Mouse (Mus musculus) embryonic facial prominence, embryonic 10.5 days (tissue): ENCODE results near the gene Adck1. TPM values are rescaled to one million over a fixed set of nuclear protein-coding genes. Genes with fewer than 3 reads are reported as not detected.
"Not testable (repeated sequence)": the region's sequence is repeated elsewhere in the genome, so short reads cannot be mapped to it uniquely, and the experiment has no call there.

Source experiments
- DNase-seq: peaks from one replicate; pipeline ENCODE4 v3.0.0-alpha.2; 2017; ENCODE audit warnings: low spot score
- H3K27ac ChIP-seq: fragments of 300-500 bp; sonication (generic); replicated peaks from 2 replicates; pipeline ENCODE4 v1.5.1; 2016; ENCODE audit warnings: mild to moderate bottlenecking
- H3K27me3 ChIP-seq: fragments of 300-500 bp; sonication (generic); replicated peaks from 2 replicates; pipeline ENCODE4 v1.6.1; 2016; ENCODE audit warnings: low read depth, mild to moderate bottlenecking; ENCODE audit not compliant: poor library complexity, severe bottlenecking
- H3K36me3 ChIP-seq: fragments of 300-500 bp; sonication (generic); replicated peaks from 2 replicates; pipeline ENCODE4 v1.6.1; 2016; ENCODE audit warnings: mild to moderate bottlenecking, moderate library complexity
- H3K4me1 ChIP-seq: fragments of 300-500 bp; sonication (generic); 2 replicates; pipeline ENCODE4 v1.6.1; 2016
- H3K4me3 ChIP-seq: fragments of 300-500 bp; sonication (generic); 2 replicates; pipeline ENCODE4 v1.5.1; 2016; ENCODE audit warnings: mild to moderate bottlenecking, moderate library complexity
- H3K9me3 ChIP-seq: fragments of 300-500 bp; sonication (generic); 2 replicates; pipeline ENCODE4 v1.6.1; 2016; ENCODE audit warnings: mild to moderate bottlenecking
- WGBS: fragments of 180-500 bp; shearing (Covaris S2); methylation state at CpG from one replicate; pipeline ENCODE4 v1.1.7; 2016; 5-methylcytosine and 5-hydroxymethylcytosine counted together
- polyA plus RNA-seq: library from polyadenylated mRNA; unstranded; fragments of >200 nt; fragmentation: Nextera tagmentation; extraction: Ambion mirVana; gene quantifications from 2 replicates; pipeline ENCODE4 v1.2.1, GENCODE M21; 2016

The Adck1 gene
- 21.8 and 23.7 TPM in 2 replicates for polyA plus RNA-seq

DNA sequence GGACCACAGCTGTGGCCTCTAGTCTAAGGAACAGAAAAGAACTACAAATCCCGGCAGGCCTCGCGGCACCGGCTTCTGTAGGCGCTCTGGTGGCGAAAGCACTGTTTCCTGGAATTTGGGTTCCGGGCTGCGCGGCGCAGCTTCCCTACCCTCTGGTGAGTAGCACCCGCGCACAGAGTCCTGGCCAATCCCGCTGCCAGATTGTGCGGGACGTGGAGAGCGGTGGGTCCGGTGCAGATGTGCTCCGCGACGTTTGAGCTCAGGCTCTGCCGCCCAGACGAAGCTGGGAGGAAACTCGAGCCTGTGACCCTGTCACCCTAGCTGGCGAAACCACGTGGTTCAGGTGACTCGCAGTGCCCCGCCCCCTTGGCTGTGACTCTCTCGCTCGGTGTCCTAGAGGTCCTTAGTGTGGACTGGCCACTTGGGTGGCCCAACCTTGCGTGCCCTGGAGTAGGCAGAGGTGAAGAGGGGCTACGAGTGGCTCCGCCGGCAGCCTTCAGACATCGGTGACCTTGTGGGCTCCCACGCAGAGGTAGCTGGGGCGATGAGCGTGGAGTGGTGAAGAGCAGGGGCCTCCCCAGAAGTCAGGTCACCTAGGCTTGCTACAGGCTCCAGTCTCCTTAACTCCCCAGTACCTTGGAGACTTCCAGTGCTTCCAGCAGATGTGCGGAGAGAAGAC is at the start of gene Adck1:
Gene Adck1, plus strand, starts transcription at position 114 of the 679 bp plus-strand sequence.
- H3K27ac ChIP-seq: peak within 1 kb of the TSS; percentile 88
- peak within 1 kb of the TSS; percentile 81 for H3K4me3 ChIP-seq
- DNase-seq: peak; percentile 91
- H3K9me3 ChIP-seq: no peaks in the 10 kb centered on the region
- under 1% methylated on average over 38 of the region's 38 CpGs for WGBS
- no peaks in the 10 kb centered on the region for H3K36me3 ChIP-seq
- no peaks in the 10 kb centered on the region for H3K27me3 ChIP-seq
- H3K4me1 ChIP-seq: peaks cover 6% of the 10 kb centered on the region; the same call in 1 of the 2 replicates

DNA sequence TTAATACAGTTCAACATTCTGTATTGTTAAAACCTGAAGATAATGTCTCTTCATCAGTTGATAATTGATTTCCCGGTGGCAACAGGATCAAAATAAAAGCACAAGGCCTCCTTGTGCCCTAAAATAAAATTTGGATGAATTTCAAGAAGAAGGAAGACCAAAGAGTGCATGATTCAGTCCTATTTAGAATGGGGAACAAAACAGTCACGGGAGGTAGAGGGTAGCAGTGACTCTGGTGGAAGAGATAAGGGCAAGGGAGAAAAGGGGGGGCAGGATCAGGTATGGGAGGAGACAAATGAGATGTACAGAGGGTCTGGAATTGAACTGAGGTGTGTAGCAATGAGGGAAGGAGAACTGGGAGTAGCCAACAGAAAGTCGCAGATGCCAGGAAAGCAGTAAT is 45.8 kb upstream of the Adck1 start:
- H3K27me3 ChIP-seq: no peaks in the 10 kb centered on the region
- H3K27ac ChIP-seq: no peak overlapping the region
- no peak overlapping the region for H3K4me3 ChIP-seq
- 0 out of 2 replicates have a peak, but pooled peaks cover 2% of the 10 kb centered on the region for H3K9me3 ChIP-seq
- no peaks in the 10 kb centered on the region for H3K36me3 ChIP-seq
- WGBS: 84% methylated on average over 3 of the region's 3 CpGs
- no peak for DNase-seq
- H3K4me1 ChIP-seq: no peaks in the 10 kb centered on the region

DNA sequence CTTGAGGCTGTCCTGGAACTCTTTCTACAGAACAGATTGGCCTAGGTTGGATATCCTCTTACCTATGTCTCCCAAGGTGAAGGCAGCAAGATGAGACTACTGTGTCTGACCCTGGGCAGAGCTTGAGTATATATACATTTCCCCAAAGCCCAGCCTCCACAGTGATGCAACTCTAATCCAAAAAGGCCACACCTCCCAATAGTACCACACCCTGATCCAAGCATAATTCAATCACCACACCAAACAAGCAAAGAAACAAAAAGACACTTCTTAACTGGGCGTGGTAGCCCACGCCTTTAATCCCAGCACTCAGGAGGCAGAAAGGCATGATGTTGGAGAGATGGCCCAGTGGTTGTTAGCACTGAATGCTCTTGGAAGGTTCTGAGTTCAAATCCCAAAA is 36.4 kb upstream of the Adck1 start, which contains the start of gene Gm5039:
Gene Gm5039, minus strand, starts transcription at position 101 of the 400 bp plus-strand sequence.
- H3K27ac ChIP-seq, H3K4me1 ChIP-seq, H3K4me3 ChIP-seq, H3K27me3 ChIP-seq, H3K9me3 ChIP-seq, DNase-seq, H3K36me3 ChIP-seq: not testable (repeated sequence)
- 92% methylated on average over 2 of the region's 2 CpGs for WGBS

DNA sequence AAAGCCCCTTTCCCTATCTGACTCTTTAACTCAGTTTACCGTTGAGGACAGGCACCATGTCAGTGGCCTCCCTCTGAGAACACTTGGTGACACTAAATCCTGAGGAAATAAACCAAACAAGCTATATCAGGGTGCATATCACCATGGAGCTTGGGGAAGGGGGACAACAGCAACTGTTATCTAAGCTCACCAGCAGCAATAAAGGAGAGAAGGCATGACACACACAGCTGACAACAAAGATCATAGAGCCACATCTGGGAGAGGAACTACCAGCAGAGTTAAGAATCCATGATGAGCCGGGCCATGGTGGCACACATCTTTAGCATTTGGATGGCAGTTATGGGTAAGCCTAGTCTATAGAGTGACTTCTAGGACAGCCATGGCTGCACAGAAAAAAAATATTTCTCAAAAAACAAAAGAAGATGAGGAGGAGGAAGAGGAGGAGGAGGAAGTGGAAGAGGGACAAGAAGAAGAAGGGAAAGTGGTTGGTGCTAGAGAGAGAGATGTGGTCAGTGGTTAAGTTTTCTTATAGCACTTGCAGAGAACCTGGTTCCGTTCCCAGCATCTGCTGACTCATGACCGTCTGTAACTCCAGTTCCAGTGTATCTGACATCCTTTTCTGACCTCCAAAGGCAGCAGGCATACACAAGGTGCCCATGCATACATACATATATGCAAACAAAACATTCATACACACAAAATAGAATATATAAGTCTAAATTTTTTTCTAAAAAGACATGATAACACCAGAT is 23.5 kb upstream of the Adck1 start:
- H3K27me3 ChIP-seq: not testable (repeated sequence)

DNA sequence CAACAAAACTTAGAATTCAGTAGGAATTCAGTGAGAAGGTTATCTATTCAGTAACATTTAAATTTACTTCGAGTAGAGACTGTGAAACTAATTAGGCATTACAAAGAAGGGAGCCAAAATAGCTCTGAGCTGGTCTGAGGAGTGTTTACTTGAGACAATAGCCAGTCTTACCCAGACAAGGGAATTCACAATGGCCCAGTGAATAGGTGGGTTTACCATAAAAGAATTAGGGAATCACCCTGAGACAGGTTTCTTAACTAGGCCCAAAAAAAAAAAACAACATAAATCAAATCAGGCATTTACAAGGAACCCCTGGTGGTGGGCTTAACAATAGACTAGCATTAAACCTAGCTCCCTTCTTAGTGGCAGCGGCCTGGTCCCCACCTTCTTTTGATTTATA is 19.1 kb upstream of the Adck1 start:
- not testable (repeated sequence) for DNase-seq, H3K4me1 ChIP-seq, H3K27ac ChIP-seq, H3K4me3 ChIP-seq, H3K36me3 ChIP-seq, H3K9me3 ChIP-seq, H3K27me3 ChIP-seq
- 45% methylated on average over 2 of the region's 2 CpGs for WGBS

More for the DNA sequence above, 23.5 kb upstream of the Adck1 start:
- not testable (repeated sequence) for H3K4me1 ChIP-seq, H3K27ac ChIP-seq, H3K36me3 ChIP-seq, H3K4me3 ChIP-seq, H3K9me3 ChIP-seq, DNase-seq
- WGBS: 76% methylated on average over 4 of the region's 4 CpGs

DNA sequence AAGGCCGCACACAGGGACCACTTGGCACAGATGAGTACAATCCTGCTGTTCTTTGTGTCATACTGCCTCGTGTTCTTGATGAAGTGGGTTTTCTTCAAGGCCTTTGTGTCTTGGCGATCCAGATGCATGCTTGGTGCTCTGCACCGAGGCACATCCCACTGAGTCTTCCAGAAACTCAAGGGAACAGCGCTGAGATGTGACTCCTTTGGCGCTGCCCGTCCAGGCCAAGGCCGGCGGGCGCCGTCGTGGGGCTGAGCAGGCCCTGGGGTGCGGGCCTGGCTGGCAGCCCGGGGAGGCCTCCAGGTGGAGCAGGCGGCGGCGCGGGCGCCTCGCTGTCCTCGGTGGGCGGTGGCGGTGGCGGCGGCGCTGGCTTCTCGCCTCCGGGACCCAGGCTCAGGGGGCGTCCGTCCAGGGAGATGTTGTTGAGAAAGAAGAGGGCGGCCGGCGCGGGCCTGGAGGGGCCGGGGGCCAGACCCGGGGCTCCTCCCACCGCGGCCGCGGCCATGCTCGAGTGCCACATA is 6.1 kb upstream of the Adck1 start:
- Histone ChIP-seq H3K27me3 (0 out of 2 replicates have a peak, but pooled peaks cover 9% of the 10 kb centered on the region), H3K36me3 (no peaks in the 10 kb centered on the region), H3K27ac (peak overlapping the region; percentile 76), H3K4me3 (peak overlapping the region; percentile 55), H3K9me3 (no peaks in the 10 kb centered on the region), H3K4me1 (peaks cover 5% of the 10 kb centered on the region)
- WGBS: 17% methylated on average over 41 of the region's 41 CpGs
- peak; percentile 49 for DNase-seq

DNA sequence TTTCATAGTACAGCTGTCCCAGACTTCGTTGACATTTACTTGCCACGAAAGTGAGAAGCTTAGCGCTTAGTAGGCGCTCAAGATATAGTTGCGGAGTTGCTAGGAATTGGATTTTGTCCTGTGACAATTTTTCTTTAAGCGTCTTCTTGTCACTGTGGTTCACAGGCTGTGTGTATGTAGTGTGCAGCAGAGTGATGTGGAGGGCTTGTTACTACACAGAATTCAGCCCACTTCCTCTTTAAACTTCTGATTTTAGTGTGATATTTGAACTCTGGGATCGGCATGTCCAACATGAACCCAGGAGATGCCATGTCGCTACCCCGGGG is 729 bp downstream of the Adck1 start:
- Histone ChIP-seq H3K9me3 (no peaks in the 10 kb centered on the region), H3K36me3 (no peaks in the 10 kb centered on the region), H3K4me3 (peak overlapping the region; percentile 81), H3K4me1 (peaks cover 6% of the 10 kb centered on the region; the same call in 1 of the 2 replicates), H3K27me3 (no peaks in the 10 kb centered on the region), H3K27ac (peak overlapping the region; percentile 88)
- no peak for DNase-seq
- 54% methylated on average over 9 of the region's 9 CpGs for WGBS

DNA sequence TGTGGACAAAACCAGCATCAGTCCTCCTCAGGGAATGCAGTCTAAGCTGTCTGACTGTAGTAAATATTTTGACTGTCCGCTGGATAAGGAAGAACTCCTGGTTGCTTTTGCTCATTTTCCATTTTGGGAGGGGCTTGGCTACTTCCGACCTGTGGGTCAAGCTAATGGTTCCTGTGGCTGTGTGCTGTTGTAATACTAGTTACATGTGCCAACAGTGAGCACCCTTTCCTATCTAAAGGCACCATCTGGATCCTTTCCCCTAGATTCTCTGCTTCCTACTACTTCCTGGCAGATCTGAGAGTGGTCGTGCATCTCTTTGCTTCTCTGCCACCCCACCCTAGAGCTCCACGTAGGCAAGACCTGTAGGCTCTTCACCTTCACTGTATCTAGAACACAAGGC is 7.3 kb downstream of the Adck1 start:
- Histone ChIP-seq H3K4me3 (no peak overlapping the region), H3K4me1 (no peaks in the 10 kb centered on the region), H3K27me3 (no peaks in the 10 kb centered on the region), H3K9me3 (no peaks in the 10 kb centered on the region), H3K36me3 (no peaks in the 10 kb centered on the region; the same call in 1 of the 2 replicates), H3K27ac (no peak overlapping the region)
- WGBS: 83% methylated on average over 4 of the region's 4 CpGs
- DNase-seq: no peak

DNA sequence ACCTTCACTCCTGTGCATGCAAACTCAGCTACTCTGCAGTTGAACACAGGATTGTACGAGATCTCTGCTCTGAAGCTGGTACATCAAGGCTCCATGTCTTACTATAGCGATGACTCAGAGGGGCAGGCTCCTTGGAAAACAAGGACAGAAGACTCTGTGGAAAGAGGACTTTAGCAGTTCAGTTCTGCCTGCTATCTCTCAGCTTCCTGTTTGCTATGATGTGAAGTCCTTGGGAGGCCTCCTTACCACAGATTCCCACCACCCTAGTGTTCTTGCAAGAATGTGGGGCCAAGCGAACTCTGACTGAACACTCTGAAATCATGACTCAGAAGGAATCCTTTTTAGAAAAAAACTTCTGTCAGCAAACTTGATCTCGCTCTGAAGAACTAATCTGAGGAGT is 8.3 kb downstream of the Adck1 start:
- H3K27ac ChIP-seq: no peak overlapping the region
- WGBS: 88% methylated on average over 4 of the region's 4 CpGs
- H3K9me3 ChIP-seq: no peaks in the 10 kb centered on the region
- no peaks in the 10 kb centered on the region for H3K4me1 ChIP-seq
- H3K27me3 ChIP-seq: no peaks in the 10 kb centered on the region
- H3K4me3 ChIP-seq: no peak overlapping the region
- no peaks in the 10 kb centered on the region; the same call in 1 of the 2 replicates for H3K36me3 ChIP-seq
- DNase-seq: no peak

DNA sequence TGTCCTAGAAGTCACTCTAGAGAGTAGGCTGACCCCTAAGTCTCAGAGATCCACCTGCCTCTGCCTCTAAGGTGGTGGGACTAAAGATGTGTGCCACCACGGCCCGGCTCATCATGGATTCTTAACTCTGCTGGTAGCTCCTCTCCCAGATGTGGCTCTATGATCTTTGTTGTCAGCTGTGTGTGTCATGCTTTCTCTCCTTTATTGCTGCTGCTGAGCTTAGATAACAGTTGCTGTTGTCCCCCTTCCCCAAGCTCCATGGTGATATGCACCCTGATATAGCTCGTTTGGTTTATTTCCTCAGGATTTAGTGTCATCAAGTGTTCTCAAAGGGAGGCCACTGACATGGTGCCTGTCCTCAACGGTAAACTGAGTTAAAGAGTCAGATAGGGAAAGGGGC is 9.3 kb downstream of the Adck1 start:
- DNase-seq, H3K4me3 ChIP-seq, H3K4me1 ChIP-seq, H3K36me3 ChIP-seq, H3K9me3 ChIP-seq, H3K27me3 ChIP-seq, H3K27ac ChIP-seq: not testable (repeated sequence)
- 87% methylated on average over 4 of the region's 4 CpGs for WGBS

DNA sequence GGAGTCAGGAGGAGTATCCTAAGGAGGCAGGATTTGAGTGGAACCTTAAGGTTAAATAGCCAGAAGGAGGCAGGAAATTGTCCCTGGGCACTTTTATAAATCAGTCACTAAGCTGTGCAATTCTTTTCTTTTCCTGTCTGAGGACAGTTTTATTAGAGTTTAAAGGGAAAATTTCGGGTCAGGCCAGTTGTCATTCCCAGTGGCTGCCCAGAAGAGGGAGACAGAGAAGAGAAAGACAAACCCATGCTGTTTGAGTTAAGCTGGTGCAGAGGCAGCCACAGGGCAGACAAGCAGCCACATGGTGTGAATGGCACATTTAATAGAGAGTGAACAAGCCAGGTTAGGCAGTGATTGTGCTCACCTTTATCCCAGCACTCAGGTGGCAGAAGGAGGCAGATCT is 10.0 kb downstream of the Adck1 start:
- H3K27me3 ChIP-seq, H3K4me3 ChIP-seq, H3K9me3 ChIP-seq, H3K27ac ChIP-seq, H3K4me1 ChIP-seq, H3K36me3 ChIP-seq, DNase-seq: not testable (repeated sequence)
- 8% methylated on average over 1 of the region's 1 CpGs for WGBS

DNA sequence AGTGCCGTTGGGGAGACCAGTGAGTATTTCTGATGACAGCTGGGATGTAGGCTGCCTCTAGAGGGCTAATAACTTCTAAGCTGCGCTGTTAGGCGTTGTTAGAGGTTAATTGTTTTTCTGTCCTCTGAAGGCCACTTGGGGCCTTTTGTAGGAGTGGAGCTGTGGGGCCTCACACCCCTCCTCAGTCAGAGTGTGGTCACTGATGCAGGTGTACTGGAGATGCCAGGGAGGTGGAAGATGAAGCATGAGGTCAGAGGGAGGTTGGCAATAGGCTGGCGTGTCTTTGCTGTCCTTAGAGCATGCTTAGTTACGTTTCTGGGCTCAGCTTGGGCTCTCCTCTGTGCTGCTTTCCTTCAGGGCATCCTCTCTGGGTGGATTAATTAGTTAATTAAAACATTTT is 11.7 kb downstream of the Adck1 start:
- Histone ChIP-seq H3K4me1 (no peaks in the 10 kb centered on the region), H3K4me3 (no peak overlapping the region), H3K36me3 (no peaks in the 10 kb centered on the region; the same call in 1 of the 2 replicates), H3K27ac (no peak overlapping the region), H3K9me3 (no peaks in the 10 kb centered on the region), H3K27me3 (no peaks in the 10 kb centered on the region)
- WGBS: 80% methylated on average over 5 of the region's 5 CpGs
- DNase-seq: no peak

DNA sequence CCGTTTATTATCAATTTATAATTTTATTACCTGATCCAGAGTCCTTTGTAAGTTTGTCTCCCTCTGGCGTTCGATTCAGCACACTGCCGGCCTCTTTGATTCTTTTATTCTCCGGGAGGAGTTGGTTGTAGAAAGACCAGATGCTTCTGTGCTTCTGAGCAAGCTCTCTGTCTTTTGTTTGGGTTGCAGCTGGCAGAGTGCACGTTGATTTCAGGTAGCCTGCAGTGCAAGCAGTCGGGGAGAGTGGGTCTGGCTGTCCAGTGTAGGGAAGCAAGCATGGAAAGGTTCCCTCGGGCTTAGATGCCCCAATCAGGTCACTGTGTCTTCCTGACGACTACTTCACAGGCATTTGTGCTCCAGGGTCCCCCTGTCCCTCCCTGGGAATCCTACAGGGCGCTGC is 16.5 kb downstream of the Adck1 start:
- Histone ChIP-seq H3K4me3 (no peak overlapping the region), H3K27me3 (no peaks in the 10 kb centered on the region), H3K4me1 (no peaks in the 10 kb centered on the region), H3K27ac (no peak overlapping the region), H3K9me3 (no peaks in the 10 kb centered on the region), H3K36me3 (peaks cover 10% of the 10 kb centered on the region)
- no peak for DNase-seq
- 37% methylated on average over 10 of the region's 10 CpGs for WGBS
